Mouse (Mus musculus): ENCODE results near the gene Rbm43.

DNA sequence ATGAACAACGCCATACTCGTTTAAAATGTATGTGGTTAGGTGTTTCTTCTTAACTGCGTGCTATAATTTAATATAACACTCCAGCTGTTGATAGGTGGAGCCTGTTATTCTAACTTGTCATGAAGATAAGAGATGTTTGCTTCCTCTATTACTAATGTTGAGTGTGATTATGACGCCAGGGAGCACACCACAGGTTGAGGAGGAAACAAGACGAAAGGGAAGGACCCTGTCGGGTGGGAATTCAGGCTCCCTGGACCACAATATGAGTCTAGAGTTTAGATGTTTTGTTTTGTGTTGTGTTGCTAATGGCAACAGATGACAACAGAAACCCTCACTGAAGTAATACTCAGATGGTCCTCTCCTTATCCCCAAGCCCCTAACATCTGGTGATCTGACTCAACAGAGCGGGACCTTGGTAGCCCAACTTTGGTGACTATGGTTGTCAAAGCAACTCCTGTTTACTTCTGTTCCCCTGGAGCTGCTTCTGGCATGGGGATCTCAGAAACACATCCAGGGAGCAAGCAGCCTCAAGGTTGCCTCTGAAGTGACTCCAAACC, 18.8 kb upstream of the Rbm43 start:
- TF ChIP-seq EP300 (IDR thresholded peaks at IDR 0.05; ENCODE audit: low read depth) (no peak), CTCF (IDR thresholded peaks at IDR 0.05; ENCODE audit: low read depth) (no peak)

Data from liver, embryonic 14.5 days (tissue).